Mouse (Mus musculus): Measurements from ENCODE around the gene Kctd19. TPM values are rescaled to one million over a fixed set of nuclear protein-coding genes. Genes with fewer than 3 reads are reported as not detected.

Kctd19 gene
- polyA plus RNA-seq (2014; fragmentation: Illumina TruSeq; extraction: RNeasy Lipid Tissue Mini Kit (QIAGEN cat#74804); ENCODE audit: low read depth, low replicate concordance), result 4.8 TPM

DNA sequence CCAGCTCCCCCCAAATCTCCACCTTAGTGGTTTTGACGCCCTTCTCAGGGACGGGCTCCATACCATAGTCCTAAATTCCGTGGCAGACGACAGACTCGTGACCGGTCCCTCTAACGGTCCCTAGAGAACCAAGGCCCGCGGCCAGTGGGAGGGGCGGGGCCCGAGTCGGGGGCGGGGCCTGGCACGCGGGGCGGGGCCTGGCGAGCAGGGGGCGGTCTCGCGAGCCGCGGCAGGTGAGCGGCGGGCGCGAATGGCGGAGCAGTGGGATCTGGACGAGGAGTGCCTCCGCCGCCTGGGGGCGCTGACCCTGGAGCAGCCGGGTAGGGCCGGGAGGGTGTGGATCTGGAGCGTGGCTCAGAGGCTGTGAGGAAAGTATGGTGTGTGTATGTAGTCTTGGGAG, at the start of gene Kctd19, which contains the start of gene Lrrc36:
Gene Kctd19, minus strand, starts transcription at position 112 of the 400 bp plus-strand sequence.
Gene Lrrc36, plus strand, starts transcription at position 181 of the 400 bp plus-strand sequence.

DNA sequence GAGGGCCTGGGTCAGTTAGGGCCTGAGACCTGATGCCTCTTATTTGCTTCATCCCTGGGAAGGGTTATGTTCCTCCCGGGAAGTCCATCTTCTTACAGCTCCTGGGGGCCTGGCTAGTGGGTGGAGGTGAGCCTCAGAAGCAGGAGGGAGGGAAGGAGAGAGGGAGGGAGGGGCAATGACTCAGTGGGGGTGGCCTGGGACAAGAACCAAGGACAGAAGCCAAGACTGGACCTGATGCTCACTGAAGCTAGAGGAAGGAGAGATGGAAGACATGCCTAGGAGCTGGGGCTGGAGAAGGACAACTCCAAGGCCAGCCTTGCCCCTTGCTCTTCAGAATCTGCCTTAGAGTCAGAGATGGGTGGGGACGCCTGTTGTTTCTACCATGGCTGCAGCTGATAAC, 40.3 kb downstream of the Kctd19 start, which contains the start of gene Plekhg4:
Gene Plekhg4, plus strand, starts transcription at position 243 of the 400 bp plus-strand sequence.

DNA sequence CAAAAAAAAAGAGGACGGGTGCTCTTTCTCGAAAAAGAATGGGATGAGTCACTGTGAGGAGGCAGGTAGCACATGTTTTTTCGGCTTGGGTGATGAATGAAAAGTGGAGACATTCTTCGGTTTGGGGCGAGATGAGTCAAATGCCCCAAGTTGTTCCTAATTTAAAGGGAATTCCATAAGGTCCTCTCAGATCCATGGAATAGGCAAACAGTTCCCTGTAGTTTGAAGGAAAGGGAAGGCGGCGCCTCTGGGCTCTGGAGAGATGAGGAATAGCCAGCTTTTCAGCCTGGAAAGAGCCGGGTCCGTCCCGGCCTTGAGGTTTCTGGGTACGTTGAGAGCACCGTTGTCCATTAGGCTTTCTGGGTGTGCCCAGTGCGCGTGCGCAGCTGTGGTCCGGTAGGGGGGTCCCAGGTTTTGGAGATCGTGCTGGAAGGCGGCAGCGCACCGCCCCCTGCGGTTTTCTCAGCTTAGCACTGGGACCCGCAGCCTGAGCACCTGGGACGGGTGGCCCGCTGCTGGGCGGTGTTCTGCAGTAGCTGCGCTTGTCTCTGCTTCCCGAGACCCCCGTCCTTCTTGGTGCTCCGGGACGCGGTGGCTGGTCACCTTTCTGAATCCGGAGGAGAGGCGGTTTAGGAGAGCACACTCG, 64.7 kb downstream of the Kctd19 start, which contains the start of gene Slc9a5:
Gene Slc9a5, plus strand, starts transcription at position 394 of the 646 bp plus-strand sequence.

DNA sequence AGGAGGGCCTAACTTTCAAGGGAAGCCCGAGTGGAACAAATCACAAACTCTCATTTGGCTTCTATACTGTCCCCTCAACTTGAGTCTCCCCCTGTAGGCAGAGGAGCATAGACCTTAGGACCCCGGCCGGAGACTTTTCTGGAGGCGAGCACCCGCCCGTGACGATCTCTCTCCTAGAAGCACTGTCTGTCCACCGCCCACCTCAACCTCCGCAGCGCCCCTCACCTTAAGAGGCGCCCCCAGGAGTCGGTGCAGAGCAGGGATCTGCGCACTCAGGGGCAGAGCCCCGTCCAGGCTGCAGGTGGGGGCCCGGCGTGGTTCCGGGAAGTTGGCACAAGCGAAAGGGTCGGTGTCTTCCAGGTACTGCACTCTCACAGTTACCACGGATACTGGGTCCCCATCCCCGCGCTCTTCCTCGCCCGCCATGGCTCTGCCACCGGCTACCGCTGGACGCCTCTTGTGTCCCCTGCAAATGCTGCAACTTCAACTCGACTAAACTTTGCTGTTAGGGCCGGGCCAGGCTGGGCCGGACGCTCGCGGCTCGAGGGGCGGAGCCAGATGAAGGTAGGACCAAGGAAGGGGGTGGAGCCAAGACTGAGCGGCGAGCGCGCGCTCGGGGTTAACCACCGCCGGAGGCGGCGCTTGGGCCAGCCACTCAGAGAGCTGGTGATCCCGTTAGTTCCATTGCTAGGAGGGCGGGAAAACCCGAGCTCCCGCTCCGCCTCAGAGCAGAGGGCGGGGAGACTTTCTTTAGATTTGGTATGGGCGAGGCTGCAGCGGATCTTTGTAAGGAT, 65.7 kb downstream of the Kctd19 start, which contains the start of gene Fhod1:
Gene Fhod1, minus strand, starts transcription at position 526 of the 794 bp plus-strand sequence.

Other genes with a start within 250 kb of the Kctd19 start
- gene Cbfb, start 242.8 kb downstream of the Kctd19 start, polyA plus RNA-seq (2014; fragmentation: Illumina TruSeq; extraction: RNeasy Lipid Tissue Mini Kit (QIAGEN cat#74804); ENCODE audit: low read depth, low replicate concordance), result 37.2 TPM
- gene D230025D16Rik, start 188.4 kb downstream of the Kctd19 start, polyA plus RNA-seq (2014; fragmentation: Illumina TruSeq; extraction: RNeasy Lipid Tissue Mini Kit (QIAGEN cat#74804); ENCODE audit: low read depth, low replicate concordance), result 21.0 TPM
- gene B3gnt9, start 158.3 kb downstream of the Kctd19 start, polyA plus RNA-seq (2014; fragmentation: Illumina TruSeq; extraction: RNeasy Lipid Tissue Mini Kit (QIAGEN cat#74804); ENCODE audit: low read depth, low replicate concordance), result 7.4 TPM
- gene Tradd, start 148.9 kb downstream of the Kctd19 start, polyA plus RNA-seq (2014; fragmentation: Illumina TruSeq; extraction: RNeasy Lipid Tissue Mini Kit (QIAGEN cat#74804); ENCODE audit: low read depth, low replicate concordance), result 11.6 TPM
- gene Fbxl8, start 148.9 kb downstream of the Kctd19 start, polyA plus RNA-seq (2014; fragmentation: Illumina TruSeq; extraction: RNeasy Lipid Tissue Mini Kit (QIAGEN cat#74804); ENCODE audit: low read depth, low replicate concordance), result 2.6 TPM
- gene Hsf4, start 143.7 kb downstream of the Kctd19 start, polyA plus RNA-seq (2014; fragmentation: Illumina TruSeq; extraction: RNeasy Lipid Tissue Mini Kit (QIAGEN cat#74804); ENCODE audit: low read depth, low replicate concordance), result 0.88 TPM
- 6.8 TPM for gene Nol3, start 137.4 kb downstream of the Kctd19 start, polyA plus RNA-seq (2014; fragmentation: Illumina TruSeq; extraction: RNeasy Lipid Tissue Mini Kit (QIAGEN cat#74804); ENCODE audit: low read depth, low replicate concordance)
- 4.7 TPM for gene 4931428F04Rik, start 123.6 kb downstream of the Kctd19 start, polyA plus RNA-seq (2014; fragmentation: Illumina TruSeq; extraction: RNeasy Lipid Tissue Mini Kit (QIAGEN cat#74804); ENCODE audit: low read depth, low replicate concordance)
- gene Exoc3l, start 117.4 kb downstream of the Kctd19 start, polyA plus RNA-seq (2014; fragmentation: Illumina TruSeq; extraction: RNeasy Lipid Tissue Mini Kit (QIAGEN cat#74804); ENCODE audit: low read depth, low replicate concordance), result 3.1 TPM
- 37.2 TPM for gene E2f4, start 115.8 kb downstream of the Kctd19 start, polyA plus RNA-seq (2014; fragmentation: Illumina TruSeq; extraction: RNeasy Lipid Tissue Mini Kit (QIAGEN cat#74804); ENCODE audit: low read depth, low replicate concordance)
- gene Elmo3, start 107.9 kb downstream of the Kctd19 start, polyA plus RNA-seq (2014; fragmentation: Illumina TruSeq; extraction: RNeasy Lipid Tissue Mini Kit (QIAGEN cat#74804); ENCODE audit: low read depth, low replicate concordance), result 24.2 TPM
- gene Lrrc29, start 87.2 kb downstream of the Kctd19 start, polyA plus RNA-seq (2014; fragmentation: Illumina TruSeq; extraction: RNeasy Lipid Tissue Mini Kit (QIAGEN cat#74804); ENCODE audit: low read depth, low replicate concordance), result 5.2 TPM
- 61.4 TPM for gene Tmem208, start 87.1 kb downstream of the Kctd19 start, polyA plus RNA-seq (2014; fragmentation: Illumina TruSeq; extraction: RNeasy Lipid Tissue Mini Kit (QIAGEN cat#74804); ENCODE audit: low read depth, low replicate concordance)
- 11.4 TPM for gene Fhod1, start 65.5 kb downstream of the Kctd19 start, polyA plus RNA-seq (2014; fragmentation: Illumina TruSeq; extraction: RNeasy Lipid Tissue Mini Kit (QIAGEN cat#74804); ENCODE audit: low read depth, low replicate concordance)
- gene Slc9a5, start 64.7 kb downstream of the Kctd19 start, polyA plus RNA-seq (2014; fragmentation: Illumina TruSeq; extraction: RNeasy Lipid Tissue Mini Kit (QIAGEN cat#74804); ENCODE audit: low read depth, low replicate concordance), result 2.4 TPM
- 1.0 TPM for gene Plekhg4, start 40.2 kb downstream of the Kctd19 start, polyA plus RNA-seq (2014; fragmentation: Illumina TruSeq; extraction: RNeasy Lipid Tissue Mini Kit (QIAGEN cat#74804); ENCODE audit: low read depth, low replicate concordance)
- gene Lrrc36, start 69 bp upstream of the Kctd19 start, polyA plus RNA-seq (2014; fragmentation: Illumina TruSeq; extraction: RNeasy Lipid Tissue Mini Kit (QIAGEN cat#74804); ENCODE audit: low read depth, low replicate concordance), result 5.2 TPM
- gene Tppp3, start 58.0 kb upstream of the Kctd19 start, polyA plus RNA-seq (2014; fragmentation: Illumina TruSeq; extraction: RNeasy Lipid Tissue Mini Kit (QIAGEN cat#74804); ENCODE audit: low read depth, low replicate concordance), result 75.1 TPM
- gene Zdhhc1, start 83.4 kb upstream of the Kctd19 start, polyA plus RNA-seq (2014; fragmentation: Illumina TruSeq; extraction: RNeasy Lipid Tissue Mini Kit (QIAGEN cat#74804); ENCODE audit: low read depth, low replicate concordance), result 32.3 TPM
- 1.1 TPM for gene Hsd11b2, start 105.3 kb upstream of the Kctd19 start, polyA plus RNA-seq (2014; fragmentation: Illumina TruSeq; extraction: RNeasy Lipid Tissue Mini Kit (QIAGEN cat#74804); ENCODE audit: low read depth, low replicate concordance)
- 128 TPM for gene Atp6v0d1, start 152.5 kb upstream of the Kctd19 start, polyA plus RNA-seq (2014; fragmentation: Illumina TruSeq; extraction: RNeasy Lipid Tissue Mini Kit (QIAGEN cat#74804); ENCODE audit: low read depth, low replicate concordance)
- 18.4 TPM for gene Ripor1, start 191.8 kb upstream of the Kctd19 start, polyA plus RNA-seq (2014; fragmentation: Illumina TruSeq; extraction: RNeasy Lipid Tissue Mini Kit (QIAGEN cat#74804); ENCODE audit: low read depth, low replicate concordance)
- 38.3 TPM for gene Ctcf, start 223.1 kb upstream of the Kctd19 start, polyA plus RNA-seq (2014; fragmentation: Illumina TruSeq; extraction: RNeasy Lipid Tissue Mini Kit (QIAGEN cat#74804); ENCODE audit: low read depth, low replicate concordance)
- gene Agrp, start 223.9 kb upstream of the Kctd19 start, polyA plus RNA-seq (2014; fragmentation: Illumina TruSeq; extraction: RNeasy Lipid Tissue Mini Kit (QIAGEN cat#74804); ENCODE audit: low read depth, low replicate concordance), result not detected

Measured in adipose tissue, adult 10 weeks (tissue).